Mouse (Mus musculus) B cell, adult 67 days (primary cell): ENCODE data around the gene D16Ertd472e. TPM values are rescaled to one million over a fixed set of nuclear protein-coding genes. Genes with fewer than 3 reads are reported as not detected.

ENCODE experiments used
- total RNA-seq, 2 experiments: library from RNA; stranded (reverse); gene quantifications; 4 replicates each; pipeline ENCODE4 v1.2.4; 2023

D16Ertd472e gene
- 10 to 100 TPM; 30.8 TPM for total RNA-seq

DNA sequence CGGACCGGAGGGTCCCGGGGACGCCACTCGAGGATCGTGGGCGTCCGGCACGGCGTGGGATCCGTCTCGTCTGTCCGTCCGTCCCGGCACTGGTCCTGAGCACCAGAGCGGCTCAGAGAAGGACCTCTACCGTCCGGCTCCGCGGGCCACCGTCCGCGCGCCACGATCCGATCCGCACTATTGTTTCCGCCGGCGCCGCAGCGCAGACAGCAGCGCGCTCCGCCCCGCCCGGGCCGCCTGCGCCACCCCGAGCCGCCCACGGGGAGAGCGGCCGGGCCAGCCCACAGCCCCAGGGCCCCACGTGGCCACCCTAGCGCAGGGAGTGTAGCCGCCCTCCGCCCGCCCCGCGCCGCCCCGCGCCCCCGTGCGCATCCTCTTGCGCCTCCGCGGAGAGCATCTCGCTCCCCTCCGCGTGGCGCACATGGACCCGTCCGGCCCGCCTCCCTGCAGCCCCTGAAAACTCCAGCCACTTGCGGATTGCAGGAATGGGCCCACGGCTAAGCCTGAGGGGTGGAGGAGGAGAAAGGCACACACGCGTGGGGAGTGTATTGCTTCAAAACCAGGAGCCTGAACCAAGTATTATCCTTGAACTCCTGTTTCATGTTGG lies at the start of gene D16Ertd472e:
Gene D16Ertd472e (minus strand): TSS at position 231 of the 607 bp plus-strand sequence.

Other genes with a start within 250 kb of the D16Ertd472e start
- gene Btg3, start 199.5 kb downstream of the D16Ertd472e start, total RNA-seq: 10 to 100 TPM; 14.1 to 17.5 TPM